Mouse (Mus musculus): ENCODE data around the gene Gm9918.

The Gm9918 gene

GRCm38 (mm10) chr15:102270274-102270960, at the start of gene Gm9918:
TSS of gene Gm9918 (plus strand) at chr15:102270563.
- 43% methylated on average over 21 of the region's 21 CpGs for WGBS

GRCm38 (mm10) chr15:102222386-102222785, 48.0 kb upstream of the Gm9918 start:
- WGBS: 33% methylated on average over 10 of the region's 10 CpGs

GRCm38 (mm10) chr15:102224186-102224991, 46.0 kb upstream of the Gm9918 start:
- 4% methylated on average over 43 of the region's 43 CpGs for WGBS

GRCm38 (mm10) chr15:102224992-102225617, 45.3 kb upstream of the Gm9918 start:
- 22% methylated on average over 21 of the region's 21 CpGs for WGBS

GRCm38 (mm10) chr15:102225619-102226018, 44.7 kb upstream of the Gm9918 start:
- WGBS: 84% methylated on average over 6 of the region's 6 CpGs

- 81% methylated on average over 17 of the region's 17 CpGs for WGBS
Observed at GRCm38 (mm10) chr15:102230408-102231321, 39.7 kb upstream of the Gm9918 start.

GRCm38 (mm10) chr15:102231748-102232147, 38.6 kb upstream of the Gm9918 start, which contains the start of gene Itgb7:
TSS of gene Itgb7 (minus strand) at chr15:102231944.
- 56% methylated on average over 6 of the region's 6 CpGs for whole genome bisulfite sequencing

GRCm38 (mm10) chr15:102232764-102233163, 37.6 kb upstream of the Gm9918 start:
- WGBS: 91% methylated on average over 7 of the region's 7 CpGs

GRCm38 (mm10) chr15:102233896-102234295, 36.5 kb upstream of the Gm9918 start:
- 52% methylated on average over 2 of the region's 2 CpGs for WGBS

GRCm38 (mm10) chr15:102235371-102236027, 34.9 kb upstream of the Gm9918 start:
- WGBS: 48% methylated on average over 21 of the region's 21 CpGs

- 93% methylated on average over 14 of the region's 14 CpGs for WGBS
Observed at GRCm38 (mm10) chr15:102238543-102239259, 31.7 kb upstream of the Gm9918 start.

- WGBS: 21% methylated on average over 9 of the region's 9 CpGs
Observed at GRCm38 (mm10) chr15:102239260-102239590, 31.1 kb upstream of the Gm9918 start.

GRCm38 (mm10) chr15:102239851-102240250, 30.5 kb upstream of the Gm9918 start:
- 88% methylated on average over 11 of the region's 11 CpGs for WGBS

GRCm38 (mm10) chr15:102240607-102241006, 29.8 kb upstream of the Gm9918 start:
- WGBS: 75% methylated on average over 4 of the region's 4 CpGs

GRCm38 (mm10) chr15:102242404-102243228, 27.7 kb upstream of the Gm9918 start:
- WGBS: 78% methylated on average over 12 of the region's 12 CpGs

GRCm38 (mm10) chr15:102243229-102244190, 26.9 kb upstream of the Gm9918 start:
- 37% methylated on average over 22 of the region's 22 CpGs for WGBS

GRCm38 (mm10) chr15:102244306-102245191, 25.8 kb upstream of the Gm9918 start:
- WGBS: 27% methylated on average over 19 of the region's 19 CpGs
